Mouse (Mus musculus) brain, embryonic 14.5 days (tissue): ENCODE results near the gene Ahctf1.

ENCODE experiments used
- CTCF ChIP-seq: fragments of 200-500 bp; IDR thresholded peaks from 2 replicates; pipeline ENCODE4 v1.5.1; 2012; ENCODE audit warnings: inconsistent platforms, mild to moderate bottlenecking, moderate library complexity, borderline replicate concordance; ENCODE audit not compliant: insufficient read depth, insufficient read length; ENCODE audit errors: extremely low read depth
- POLR2A ChIP-seq: fragments of 200-500 bp; IDR thresholded peaks from 2 replicates; pipeline ENCODE4 v1.6.1; 2012; ENCODE audit warnings: mild to moderate bottlenecking, inconsistent platforms, borderline replicate concordance; ENCODE audit not compliant: poor library complexity, insufficient read depth, insufficient read length, severe bottlenecking; ENCODE audit errors: extremely low read depth

- no peak for TF ChIP-seq CTCF
- TF ChIP-seq POLR2A = no peak
Observed at GRCm38 (mm10) chr1:179710739-179711138, 92.7 kb downstream of the Ahctf1 start.
